Mouse (Mus musculus) neural tube, embryonic 13.5 days (tissue): ENCODE data around the gene S100a10. TPM values are rescaled to one million over a fixed set of nuclear protein-coding genes. Genes with fewer than 3 reads are reported as not detected.

ENCODE experiments used
- ATAC-seq: fragments of 200-750 bp; cut with Nextera tagmentation; 2 replicates; pipeline ENCODE4 v1.8.0; 2017; ENCODE audit warnings: low read depth, mild to moderate bottlenecking, moderate TSS enrichment, moderate library complexity
- H3K27ac ChIP-seq: fragments of 300-500 bp; sonication (generic); replicated peaks from 2 replicates; pipeline ENCODE4 v1.5.1; 2015; ENCODE audit warnings: moderate library complexity, mild to moderate bottlenecking, inconsistent platforms
- H3K27me3 ChIP-seq: fragments of 300-500 bp; sonication (generic); 2 replicates; pipeline ENCODE4 v1.6.1; 2015; ENCODE audit warnings: mild to moderate bottlenecking, inconsistent platforms
- H3K36me3 ChIP-seq: fragments of 300-500 bp; sonication (generic); 2 replicates; pipeline ENCODE4 v1.6.1; 2015; ENCODE audit warnings: mild to moderate bottlenecking, inconsistent platforms
- H3K4me1 ChIP-seq: fragments of 300-500 bp; sonication (generic); replicated peaks from 2 replicates; pipeline ENCODE4 v1.6.1; 2015; ENCODE audit warnings: inconsistent platforms
- H3K4me2 ChIP-seq: fragments of 300-500 bp; sonication (generic); 2 replicates; pipeline ENCODE4 v1.6.1; 2015; ENCODE audit warnings: inconsistent platforms, mild to moderate bottlenecking, moderate library complexity
- H3K4me3 ChIP-seq: fragments of 300-500 bp; sonication (generic); 2 replicates; pipeline ENCODE4 v1.5.1; 2015; ENCODE audit warnings: mild to moderate bottlenecking, inconsistent platforms
- H3K9ac ChIP-seq: fragments of 300-500 bp; sonication (generic); 2 replicates; pipeline ENCODE4 v1.6.1; 2015; ENCODE audit warnings: moderate library complexity, mild to moderate bottlenecking, inconsistent platforms
- H3K9me3 ChIP-seq: fragments of 300-500 bp; sonication (generic); 2 replicates; pipeline ENCODE4 v1.6.1; 2016; ENCODE audit warnings: inconsistent platforms
- WGBS: fragments of 180-500 bp; shearing (Covaris S2); methylation state at CpG from one replicate; pipeline ENCODE4 v1.1.7; 2015; 5-methylcytosine and 5-hydroxymethylcytosine counted together
- polyA plus RNA-seq: library from polyadenylated mRNA; unstranded; fragments of >200 nt; fragmentation: Nextera tagmentation; extraction: Ambion mirVana; gene quantifications from 2 replicates; pipeline ENCODE4 v1.2.1, GENCODE M21; 2015

Gene S100a10
- 363 and 435 TPM in 2 replicates for polyA plus RNA-seq

- Histone ChIP-seq H3K36me3 (no peaks in the 10 kb centered on the region), H3K9ac (peak within 1 kb of the TSS; percentile 79), H3K9me3 (no peaks in the 10 kb centered on the region), H3K4me2 (peak within 1 kb of the TSS; percentile 80), H3K27me3 (peaks cover 39% of the 10 kb centered on the region), H3K4me1 (peaks cover 17% of the 10 kb centered on the region), H3K27ac (peak within 1 kb of the TSS; percentile 80), H3K4me3 (peak within 1 kb of the TSS; percentile 52)
- peak; percentile 86 for ATAC-seq
- WGBS = 2% methylated on average over 37 of the region's 39 CpGs
These were observed at the start of gene S100a10 for GRCm38 (mm10) chr3:93554981-93555877. S100a10 (plus strand) TSS chr3:93555080.

- no peak for ATAC-seq
These were observed 48.7 kb upstream of the S100a10 start for GRCm38 (mm10) chr3:93505960-93506863.

GRCm38 (mm10) chr3:93506881-93507325 is 48.0 kb upstream of the S100a10 start:
- Histone ChIP-seq H3K27ac (no peak overlapping the region), H3K36me3 (no peaks in the 10 kb centered on the region), H3K4me2 (no peak overlapping the region), H3K4me3 (no peak overlapping the region), H3K27me3 (no peaks in the 10 kb centered on the region), H3K9me3 (peaks cover 6% of the 10 kb centered on the region; the same call in 1 of the 2 replicates), H3K4me1 (no peaks in the 10 kb centered on the region), H3K9ac (no peak overlapping the region)
- 72% methylated on average over 5 of the region's 5 CpGs for whole genome bisulfite sequencing
- no peak for ATAC-seq

More at GRCm38 (mm10) chr3:93505960-93506863, 48.7 kb upstream of the S100a10 start:
- no peak overlapping the region for H3K9ac ChIP-seq
- H3K36me3 ChIP-seq = no peaks in the 10 kb centered on the region
- H3K4me1 ChIP-seq = no peaks in the 10 kb centered on the region
- peaks cover 6% of the 10 kb centered on the region; the same call in 1 of the 2 replicates for H3K9me3 ChIP-seq
- H3K27ac ChIP-seq = no peak overlapping the region
- H3K4me3 ChIP-seq = no peak overlapping the region
- WGBS = 47% methylated on average over 30 of the region's 30 CpGs
- no peaks in the 10 kb centered on the region for H3K27me3 ChIP-seq
- H3K4me2 ChIP-seq = no peak overlapping the region

GRCm38 (mm10) chr3:93509301-93509700 is 45.6 kb upstream of the S100a10 start:
- no peaks in the 10 kb centered on the region for H3K36me3 ChIP-seq
- H3K4me3 ChIP-seq = no peak overlapping the region
- no peaks in the 10 kb centered on the region for H3K9me3 ChIP-seq
- ATAC-seq = no peak
- WGBS = 78% methylated on average over 1 of the region's 1 CpGs
- no peak overlapping the region for H3K27ac ChIP-seq
- H3K4me1 ChIP-seq = no peaks in the 10 kb centered on the region
- H3K9ac ChIP-seq = no peak overlapping the region
- H3K27me3 ChIP-seq = no peaks in the 10 kb centered on the region
- H3K4me2 ChIP-seq = no peak overlapping the region

- Histone ChIP-seq H3K27ac (no peak overlapping the region), H3K4me2 (no peak overlapping the region), H3K4me1 (no peaks in the 10 kb centered on the region), H3K9me3 (no peaks in the 10 kb centered on the region), H3K4me3 (no peak overlapping the region), H3K36me3 (no peaks in the 10 kb centered on the region), H3K27me3 (no peaks in the 10 kb centered on the region), H3K9ac (no peak overlapping the region)
- no peak for ATAC-seq
- 85% methylated on average over 1 of the region's 1 CpGs for WGBS
These were observed 43.8 kb upstream of the S100a10 start for GRCm38 (mm10) chr3:93511036-93511435.

GRCm38 (mm10) chr3:93511801-93512200 is 43.1 kb upstream of the S100a10 start:
- H3K4me3 ChIP-seq = no peak overlapping the region
- no peak for ATAC-seq
- no peak overlapping the region for H3K27ac ChIP-seq
- no peaks in the 10 kb centered on the region for H3K27me3 ChIP-seq
- no peak overlapping the region for H3K4me2 ChIP-seq
- no peaks in the 10 kb centered on the region for H3K9me3 ChIP-seq
- H3K36me3 ChIP-seq = no peaks in the 10 kb centered on the region
- H3K4me1 ChIP-seq = no peaks in the 10 kb centered on the region
- H3K9ac ChIP-seq = no peak overlapping the region
- 93% methylated on average over 1 of the region's 1 CpGs for WGBS

GRCm38 (mm10) chr3:93512386-93513101 is 42.3 kb upstream of the S100a10 start:
- Histone ChIP-seq H3K9me3 (no peaks in the 10 kb centered on the region), H3K27me3 (no peaks in the 10 kb centered on the region), H3K4me1 (no peaks in the 10 kb centered on the region), H3K4me2 (no peak overlapping the region), H3K4me3 (no peak overlapping the region), H3K27ac (no peak overlapping the region), H3K9ac (no peak overlapping the region), H3K36me3 (no peaks in the 10 kb centered on the region)
- 83% methylated on average over 7 of the region's 7 CpGs for WGBS
- no peak for ATAC-seq

- Histone ChIP-seq H3K36me3 (no peaks in the 10 kb centered on the region), H3K27me3 (peaks cover 3% of the 10 kb centered on the region; the same call in 1 of the 2 replicates), H3K4me1 (no peaks in the 10 kb centered on the region), H3K4me2 (no peak overlapping the region), H3K9me3 (no peaks in the 10 kb centered on the region), H3K9ac (no peak overlapping the region), H3K4me3 (no peak overlapping the region), H3K27ac (no peak overlapping the region)
- no peak for ATAC-seq
- 94% methylated on average over 3 of the region's 3 CpGs for WGBS
These were observed 40.3 kb upstream of the S100a10 start for GRCm38 (mm10) chr3:93514628-93515027.

- 72% methylated on average over 2 of the region's 2 CpGs for WGBS
- Histone ChIP-seq H3K4me2 (no peak overlapping the region), H3K4me1 (peaks cover 9% of the 10 kb centered on the region), H3K9me3 (no peaks in the 10 kb centered on the region), H3K9ac (no peak overlapping the region), H3K27ac (no peak overlapping the region), H3K36me3 (no peaks in the 10 kb centered on the region), H3K4me3 (no peak overlapping the region), H3K27me3 (peaks cover 16% of the 10 kb centered on the region)
- ATAC-seq = no peak
These were observed 37.5 kb upstream of the S100a10 start for GRCm38 (mm10) chr3:93517343-93517742.

GRCm38 (mm10) chr3:93519856-93520329 is 35.0 kb upstream of the S100a10 start:
- 62% methylated on average over 5 of the region's 5 CpGs for WGBS
- Histone ChIP-seq H3K27ac (no peak overlapping the region), H3K4me1 (peaks cover 9% of the 10 kb centered on the region), H3K4me2 (peak overlapping the region; percentile 67), H3K27me3 (peaks cover 16% of the 10 kb centered on the region), H3K9ac (no peak overlapping the region), H3K36me3 (no peaks in the 10 kb centered on the region), H3K9me3 (no peaks in the 10 kb centered on the region), H3K4me3 (no peak overlapping the region)
- peak; percentile 59 for ATAC-seq
